Mouse (Mus musculus) adrenal gland, postnatal 25 days (tissue): ENCODE data around the gene Card6. TPM values are rescaled to one million over a fixed set of nuclear protein-coding genes. Genes with fewer than 3 reads are reported as not detected.

Experiments used
- DNase-seq: peaks from one replicate; pipeline ENCODE4 v3.0.0; 2021; ENCODE audit warnings: mixed read lengths
- total RNA-seq: library from RNA; stranded (reverse); gene quantifications from 2 replicates; pipeline ENCODE4 v1.2.3, GENCODE M21; 2021

Gene Card6
- total RNA-seq, 1 experiment from 2014 or later: 11.4 TPM

DNA sequence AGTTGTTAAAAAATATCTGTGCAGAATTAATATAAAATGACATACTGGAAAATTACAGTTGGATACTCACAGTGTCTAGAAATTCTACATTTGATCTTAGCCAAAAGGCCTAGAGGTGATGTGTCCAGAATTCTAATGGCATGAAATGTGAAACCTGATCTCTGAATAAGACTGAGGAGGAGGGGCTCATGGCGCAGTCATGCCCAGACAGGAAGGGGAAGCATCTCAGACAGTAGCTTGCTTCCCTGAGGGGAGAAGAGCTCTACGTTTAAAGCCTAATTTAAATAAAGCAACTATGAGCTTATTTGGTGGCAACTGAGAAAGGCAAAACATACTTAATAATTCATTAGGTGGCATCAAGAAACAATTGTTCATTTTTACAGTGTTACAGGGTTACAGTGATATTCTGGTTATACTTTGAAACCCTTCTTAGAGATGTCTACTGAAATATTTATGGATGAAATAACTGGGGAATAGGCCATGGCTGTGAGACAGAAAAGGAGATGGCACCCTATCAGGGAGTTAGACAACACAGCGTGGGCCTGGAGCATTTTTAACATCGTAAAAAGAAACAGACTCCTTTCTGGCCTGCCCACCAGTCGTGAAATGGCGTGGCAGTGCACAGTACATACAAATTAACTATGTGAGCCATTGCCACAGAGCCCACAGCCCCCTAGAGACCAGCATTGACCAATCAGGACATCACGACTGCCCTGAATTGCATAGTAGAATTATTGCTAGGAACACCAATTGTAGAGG is 19.3 kb downstream of the Card6 start:
- DNase-seq: no peak

DNA sequence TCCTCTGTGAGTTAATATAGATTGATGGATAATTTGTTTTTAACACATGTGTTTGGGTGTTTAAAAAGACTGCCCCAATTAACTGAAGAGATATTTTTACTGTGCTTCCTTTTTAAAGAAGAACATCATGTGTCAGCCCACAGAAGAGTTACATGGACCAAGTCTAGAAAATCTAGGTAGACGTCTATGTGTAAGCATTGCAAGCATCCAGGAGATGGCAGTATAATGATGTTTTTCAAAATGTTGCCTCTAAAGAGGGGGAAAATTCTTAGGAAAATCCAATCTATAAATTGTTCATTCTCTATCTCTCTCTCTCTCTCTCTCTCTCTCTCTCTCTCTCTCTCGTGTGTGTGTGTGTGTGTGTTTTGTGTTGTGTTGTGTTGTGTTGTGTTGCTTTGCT is 22.2 kb downstream of the Card6 start:
- DNase-seq: no peak

DNA sequence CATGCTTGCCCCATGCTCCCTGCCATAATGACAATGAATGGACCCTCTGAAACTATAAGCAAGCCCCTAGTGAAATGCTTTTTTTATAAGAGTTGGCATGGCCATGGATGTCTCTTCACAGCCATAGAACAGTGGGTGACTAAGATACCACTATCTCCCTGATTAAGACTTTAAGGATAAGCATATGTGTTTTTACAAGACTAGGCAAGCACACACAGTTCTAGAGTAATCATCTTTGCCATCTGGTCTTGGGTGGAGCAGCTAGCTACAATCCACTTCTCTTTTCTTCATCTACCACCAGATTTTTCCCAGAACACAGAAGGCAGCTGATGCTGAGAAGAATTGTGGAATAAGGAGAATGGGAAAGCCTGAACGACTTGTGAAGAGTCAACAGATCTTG is 27.1 kb downstream of the Card6 start:
- DNase-seq: no peak

GRCm38 (mm10) chr15:5068801-5069518 is 39.4 kb downstream of the Card6 start:
- no peak for DNase-seq

- DNase-seq: no peak
Measured at GRCm38 (mm10) chr15:5063635-5064034, 44.7 kb downstream of the Card6 start, which contains the start of gene C7. Gene C7 (minus strand): TSS chr15:5063740.

Other genes with a start within 250 kb of the Card6 start
- not detected in 2 replicates for gene Mroh2b, start 209.8 kb downstream of the Card6 start, total RNA-seq
- gene C7, start 44.8 kb downstream of the Card6 start, total RNA-seq: 9.4 and 9.5 TPM in 2 replicates
- gene Rpl37, start 8.1 kb upstream of the Card6 start, total RNA-seq: 360 and 420 TPM in 2 replicates
- gene Prkaa1, start 35.3 kb upstream of the Card6 start, total RNA-seq: 35.7 and 42.2 TPM in 2 replicates
- gene Ttc33, start 77.0 kb upstream of the Card6 start, total RNA-seq: 48.9 and 79.8 TPM in 2 replicates
- 1.1 TPM in 2 replicates for gene Ptger4, start 135.6 kb upstream of the Card6 start, total RNA-seq